Mouse (Mus musculus) 416B (cell line): ENCODE data around the gene Tmem30c.

Source experiments
- DNase-seq: peaks from one replicate; pipeline ENCODE4 v3.0.0; 2011; ENCODE audit warnings: low read depth

The Tmem30c gene

DNA sequence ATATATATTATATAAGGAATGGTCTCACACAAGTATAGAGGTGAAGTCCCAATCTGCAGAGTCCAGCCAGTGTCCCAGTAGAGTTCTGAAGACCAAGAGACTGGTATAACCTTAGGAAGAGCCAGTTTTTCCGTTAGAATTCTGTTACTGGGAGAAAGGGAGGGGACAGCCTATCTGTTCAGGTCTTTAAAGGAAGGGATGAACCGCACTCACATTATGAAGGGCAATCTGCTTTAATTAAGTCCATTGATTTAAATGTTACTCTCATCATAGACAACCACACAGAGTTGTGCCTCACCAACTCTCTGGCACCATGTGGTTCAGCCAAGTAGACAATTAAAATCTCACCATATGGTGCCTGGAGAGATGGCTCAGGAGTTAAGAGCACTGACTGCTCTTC is at the start of gene Tmem30c:
Tmem30c (minus strand) TSS at position 101 of the 400 bp plus-strand sequence.
- DNase-seq, result no peak

DNA sequence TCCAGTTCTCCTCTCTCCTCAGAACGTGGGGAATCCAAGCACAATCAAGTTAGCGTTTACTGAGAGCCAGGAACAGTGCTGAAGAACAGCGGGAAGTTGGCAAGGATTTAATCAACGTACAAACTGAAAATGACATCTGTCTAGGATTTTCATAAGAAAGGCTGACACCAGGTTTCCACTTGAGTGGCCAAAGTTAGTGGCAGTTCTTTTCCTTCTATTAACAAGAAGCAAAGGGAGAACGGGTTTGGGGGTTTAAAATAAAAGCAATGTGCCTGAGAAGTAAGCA is 47.9 kb upstream of the Tmem30c start:
- DNase-seq, result no peak

DNA sequence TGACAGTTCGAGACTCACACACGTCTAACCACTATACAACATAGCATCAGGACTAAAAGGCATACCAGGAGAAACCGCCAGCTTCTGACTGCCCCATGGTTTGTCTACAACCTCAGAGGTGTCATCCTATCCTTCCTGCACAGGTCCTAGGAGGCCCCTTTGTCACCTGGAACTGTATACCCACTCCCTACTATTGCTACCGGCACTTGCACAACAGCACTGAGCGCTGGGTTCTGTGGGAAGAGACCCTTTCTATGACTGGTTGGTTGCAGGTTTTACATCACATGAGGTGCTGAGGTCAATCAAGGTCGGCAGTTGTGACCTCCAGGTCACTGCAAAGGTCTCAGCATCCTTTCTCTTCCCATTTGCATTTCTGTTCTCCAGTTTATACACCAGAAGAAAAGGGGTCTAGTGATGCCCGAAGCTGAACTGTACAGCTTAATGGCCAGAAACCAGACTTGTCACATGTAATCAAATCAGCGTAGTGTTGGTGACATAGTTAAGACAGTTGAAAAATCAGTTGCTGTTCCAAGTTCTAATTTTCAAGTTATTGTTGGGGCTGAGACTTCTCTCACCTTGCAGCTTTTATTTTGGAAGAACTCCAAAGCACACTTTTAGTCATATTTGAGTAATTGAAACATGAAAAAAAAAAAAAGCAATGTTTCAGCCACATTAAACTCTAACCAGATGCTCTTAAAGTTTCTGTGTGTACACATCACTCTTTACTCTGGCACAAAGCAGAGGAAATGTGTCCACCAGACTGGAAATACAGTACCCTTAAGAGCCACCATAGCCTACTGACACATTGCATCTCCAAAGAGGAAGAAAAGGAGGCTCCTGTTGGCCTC is 47.3 kb upstream of the Tmem30c start:
- DNase-seq, result no peak

DNA sequence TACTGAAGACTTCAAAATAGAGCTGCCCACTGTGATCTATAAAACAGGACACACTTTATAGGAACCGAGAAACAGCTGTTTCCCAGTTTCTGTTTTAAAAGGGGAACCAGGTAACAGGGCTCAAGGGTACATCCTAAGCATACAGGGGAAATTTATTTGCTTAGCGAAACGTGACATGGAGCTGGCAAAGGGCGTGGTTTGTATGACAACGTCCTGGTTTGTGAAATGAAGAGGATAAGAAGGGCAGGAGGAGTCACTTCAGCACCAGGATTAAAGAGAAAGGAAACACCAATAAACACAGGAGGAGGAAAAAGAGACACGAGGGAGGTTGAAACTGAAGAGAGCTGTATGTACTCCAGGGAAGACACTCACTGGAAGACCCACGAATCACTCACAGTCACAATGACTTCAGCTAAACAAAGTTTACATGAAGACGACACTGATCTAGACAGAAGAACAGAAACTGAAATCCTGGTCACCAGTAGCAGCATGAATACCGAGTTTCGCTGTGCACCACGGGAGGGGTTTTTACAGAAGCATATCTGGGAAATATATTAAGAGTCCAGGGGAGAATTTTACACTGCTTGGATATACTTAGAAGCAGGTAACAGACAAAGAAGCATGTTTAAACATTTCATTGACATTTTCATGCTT is 44.2 kb upstream of the Tmem30c start:
- DNase-seq, result peak; percentile 27

DNA sequence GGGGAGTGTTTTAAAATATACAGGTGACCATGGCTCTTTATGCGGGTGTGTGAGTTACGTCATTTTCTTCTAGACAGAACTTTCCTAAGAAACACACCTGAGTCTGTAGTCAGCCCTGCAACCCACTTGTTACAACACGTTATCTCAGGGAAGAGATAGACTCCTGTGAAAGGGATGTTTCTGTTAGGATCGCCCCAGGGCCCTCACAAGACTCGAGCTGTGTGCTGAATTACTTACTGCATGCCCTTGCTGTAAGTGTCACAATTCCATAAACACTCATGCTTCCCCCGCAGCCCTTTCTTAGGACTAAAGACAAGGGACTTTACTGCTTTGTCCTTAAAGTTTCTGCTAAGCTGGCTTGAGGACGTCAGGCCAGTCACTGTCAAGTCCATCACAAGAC is 39.6 kb upstream of the Tmem30c start:
- no peak for DNase-seq

DNA sequence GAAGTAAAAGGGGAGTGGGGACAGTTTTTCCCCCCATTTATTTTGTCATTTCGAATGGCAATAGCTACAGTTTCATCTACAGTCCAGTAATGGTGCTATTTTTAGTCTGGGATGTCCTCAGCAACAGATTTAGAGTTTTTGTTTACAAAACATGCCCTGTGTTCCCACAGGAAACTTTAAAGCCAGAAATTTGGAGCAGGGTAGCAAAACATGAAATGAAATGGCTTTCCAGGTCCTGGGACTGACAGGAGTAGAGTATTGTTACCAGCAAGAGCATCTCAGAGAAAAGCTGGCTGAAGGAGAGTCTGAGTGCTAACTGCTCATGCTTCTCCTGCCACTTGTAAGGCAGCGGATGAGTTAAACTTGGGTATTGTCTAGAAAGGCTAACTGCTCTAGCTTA is 37.4 kb upstream of the Tmem30c start:
- DNase-seq, result no peak

DNA sequence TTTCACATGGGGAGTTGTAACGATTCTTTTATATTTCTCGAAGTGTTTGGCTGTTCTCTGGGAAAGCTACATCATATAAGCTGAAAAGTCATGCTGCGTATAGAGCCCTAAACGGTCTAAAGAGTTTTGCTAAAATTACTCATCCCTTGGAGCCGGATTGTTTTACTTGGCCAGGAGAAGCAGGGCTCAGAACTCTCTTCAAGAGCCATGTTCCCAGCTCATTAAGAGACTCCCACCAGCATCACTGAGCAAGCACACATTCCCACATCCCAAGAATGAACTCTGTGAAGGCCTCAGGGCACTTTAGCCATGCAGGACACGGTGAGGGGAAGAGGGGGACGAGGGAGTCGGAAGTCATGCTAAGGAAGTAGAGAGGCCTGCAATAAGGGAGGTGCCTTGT is 36.4 kb upstream of the Tmem30c start:
- DNase-seq, result no peak

GRCm38 (mm10) chr16:57326996-57327395 is 34.3 kb upstream of the Tmem30c start:
- DNase-seq, result no peak

- DNase-seq, result no peak
Measured at GRCm38 (mm10) chr16:57319284-57320124, 26.8 kb upstream of the Tmem30c start.

GRCm38 (mm10) chr16:57318637-57319125 is 26.0 kb upstream of the Tmem30c start:
- no peak for DNase-seq

GRCm38 (mm10) chr16:57317882-57318636 is 25.4 kb upstream of the Tmem30c start:
- no peak for DNase-seq

DNA sequence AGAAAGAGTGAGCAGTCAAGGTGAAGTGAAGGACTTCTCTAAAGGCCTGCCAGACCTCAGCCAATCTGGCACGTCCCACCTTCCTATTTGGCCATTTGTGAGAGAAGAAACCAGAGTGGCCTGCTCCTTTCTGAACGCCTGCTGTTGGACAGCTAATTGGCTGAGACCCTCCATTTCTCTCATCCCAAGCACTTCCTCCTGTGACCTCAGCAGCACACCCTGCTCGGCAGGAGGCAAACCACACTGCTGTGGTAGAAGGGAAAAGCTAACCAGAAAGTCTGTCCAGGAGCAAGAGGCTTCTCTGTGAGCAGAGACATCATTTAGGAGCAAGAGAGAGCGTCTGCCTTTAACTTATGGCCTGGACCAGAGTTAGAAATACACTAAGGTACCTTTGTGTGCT is 24.5 kb upstream of the Tmem30c start:
- DNase-seq, result no peak

DNA sequence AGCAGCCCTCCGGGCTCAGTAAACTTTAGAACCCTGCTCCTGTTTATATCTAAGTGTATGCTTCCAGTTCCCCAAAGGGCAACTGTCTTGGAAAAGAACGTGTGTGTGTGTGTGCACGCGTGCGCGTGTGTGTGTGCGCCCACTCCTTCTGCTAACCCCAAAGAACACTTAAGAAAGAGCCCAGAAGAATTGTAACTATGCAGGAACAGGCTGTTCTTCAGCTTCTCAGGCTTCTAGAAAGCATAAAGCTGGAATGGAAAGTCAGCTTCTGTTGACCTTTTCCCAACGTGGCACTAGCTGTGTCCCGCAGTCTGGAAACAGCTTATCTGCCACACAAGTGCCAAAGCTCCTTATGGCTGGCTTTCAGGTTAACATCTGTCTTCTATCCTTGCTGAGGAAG is 22.4 kb upstream of the Tmem30c start:
- no peak for DNase-seq

DNA sequence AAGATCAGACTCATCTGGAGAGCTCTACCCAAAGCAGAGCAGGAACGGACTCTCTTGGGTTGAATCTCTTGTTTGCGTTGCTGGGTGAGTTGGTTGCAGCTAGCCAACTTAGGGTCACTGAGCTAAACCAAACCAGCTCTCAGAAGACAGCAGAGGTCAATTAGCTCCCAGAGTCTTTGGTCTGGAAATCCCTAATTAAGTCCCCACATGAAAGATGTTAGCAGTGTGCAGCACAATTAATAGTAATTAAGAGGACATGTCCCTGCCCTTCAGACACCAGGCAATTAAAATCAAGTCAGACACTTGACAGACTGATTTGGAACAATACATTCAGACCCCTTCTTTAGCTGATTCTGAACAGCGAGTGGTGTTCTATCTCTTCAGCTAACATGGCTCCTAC is 21.6 kb upstream of the Tmem30c start:
- no peak for DNase-seq

- DNase-seq, result no peak
Measured at GRCm38 (mm10) chr16:57313487-57313886, 20.8 kb upstream of the Tmem30c start.

DNA sequence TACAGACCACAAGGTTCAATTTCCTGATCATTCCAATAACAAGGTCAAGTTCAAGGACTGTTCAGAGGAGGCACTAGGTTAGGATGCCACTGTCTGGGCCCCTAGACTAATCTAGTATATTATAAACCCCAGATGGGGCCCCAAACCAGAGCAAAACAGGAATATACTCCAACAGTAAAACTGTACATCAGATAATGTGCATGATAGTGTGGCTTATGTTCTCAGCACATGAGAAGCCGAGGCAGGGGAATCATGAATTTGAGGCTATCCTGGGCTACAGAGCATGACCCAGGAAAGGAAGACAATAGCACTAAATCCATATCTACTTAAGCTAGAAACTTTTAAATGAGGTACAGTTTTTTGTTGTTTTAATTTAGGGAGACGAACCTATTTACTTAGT is 19.5 kb upstream of the Tmem30c start:
- no peak for DNase-seq

DNA sequence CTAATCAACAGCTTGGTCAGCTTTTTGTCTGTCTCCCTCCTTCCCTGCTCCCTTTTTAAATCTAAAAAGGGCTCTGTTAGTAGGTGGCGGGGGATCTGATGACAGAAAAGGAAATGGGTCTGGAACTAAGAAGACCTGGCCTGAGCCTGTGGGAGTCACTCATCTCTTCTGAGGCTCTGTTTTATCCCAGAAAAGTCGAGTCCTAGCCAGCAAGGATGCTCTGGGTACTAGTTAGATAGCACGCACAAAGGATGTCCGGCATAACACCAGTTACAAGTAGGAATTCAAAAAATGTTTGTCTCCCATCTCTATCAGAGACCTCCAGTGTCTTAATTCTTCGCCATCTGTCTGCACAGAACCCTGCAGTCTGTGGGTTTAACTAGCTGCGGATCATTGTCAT is 12.8 kb upstream of the Tmem30c start:
- DNase-seq, result no peak

DNA sequence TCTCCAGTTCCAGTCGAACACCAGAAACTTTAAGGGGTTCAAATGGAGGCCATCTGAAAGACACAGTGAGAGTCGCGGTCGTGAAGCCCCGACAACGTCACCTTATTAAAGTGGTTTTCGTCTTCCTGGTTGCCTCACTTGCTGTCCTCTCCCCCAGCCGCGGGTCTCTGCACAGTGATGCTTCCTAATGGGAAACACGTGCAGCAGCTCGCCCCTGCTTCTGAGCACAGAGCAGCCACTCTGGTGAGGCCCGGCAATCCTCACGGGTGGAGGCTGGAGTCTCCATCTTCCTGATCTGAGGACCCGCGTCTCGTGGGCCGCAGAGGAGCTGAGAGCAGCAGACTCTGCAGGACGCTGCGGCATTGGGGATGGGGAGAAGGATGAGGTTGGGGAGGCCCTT is 11.1 kb upstream of the Tmem30c start:
- DNase-seq, result no peak

- no peak for DNase-seq
Measured at GRCm38 (mm10) chr16:57302792-57303698, 10.4 kb upstream of the Tmem30c start.

- DNase-seq, result no peak
Measured at GRCm38 (mm10) chr16:57301512-57302115, 8.9 kb upstream of the Tmem30c start.
